Mouse (Mus musculus): ENCODE measurements around the gene Dleu7.

GRCm38 (mm10) chr14:62243530-62243929 lies 49.3 kb downstream of the Dleu7 start:
- TF ChIP-seq CTCF (IDR thresholded peaks at IDR 0.05; ENCODE audit: low read depth) (no peak), EP300 (IDR thresholded peaks at IDR 0.05; ENCODE audit: low read depth) (no peak)
